Mouse (Mus musculus): Measurements from ENCODE around the gene Midn. TPM values are rescaled to one million over a fixed set of nuclear protein-coding genes. Genes with fewer than 3 reads are reported as not detected.

The Midn gene
- polyA plus RNA-seq, 1 experiment = 128 TPM

- 88% methylated on average over 9 of the region's 9 CpGs for WGBS
- no peak for TF ChIP-seq POLR2A (IDR thresholded peaks at IDR 0.05; ENCODE audit: low read depth, low read length)
- no peak for TF ChIP-seq CTCF (IDR thresholded peaks at IDR 0.05; ENCODE audit: extremely low read depth, insufficient read depth, insufficient read length, insufficient replicate concordance)
- peaks cover 10% of the 10 kb centered on the region; the same call in 1 of the 2 replicates for H3K27me3 ChIP-seq (ENCODE audit: control insufficient read depth, insufficient read depth, low read length)
- peaks cover 16% of the 10 kb centered on the region for H3K4me1 ChIP-seq (ENCODE audit: control insufficient read depth, insufficient read depth, insufficient read length)
- DNase-seq (ENCODE audit: low read depth in 1 of 2, low spot score in 2 of 2) = no peak
- no peak overlapping the region for H3K27ac ChIP-seq (ENCODE audit: insufficient read depth, low read length)
- H3K36me3 ChIP-seq (ENCODE audit: control insufficient read depth, insufficient read depth, low read length) = peaks cover 17% of the 10 kb centered on the region
- H3K4me3 ChIP-seq (ENCODE audit: extremely low read depth, insufficient read depth, insufficient read length) = no peak overlapping the region
These were observed 13.7 kb upstream of the Midn start for GRCm38 (mm10) chr10:80134421-80134820.

GRCm38 (mm10) chr10:80135161-80135560, 12.9 kb upstream of the Midn start:
- TF ChIP-seq POLR2A (IDR thresholded peaks at IDR 0.05; ENCODE audit: low read depth, low read length) = no peak
- no peak for TF ChIP-seq CTCF (IDR thresholded peaks at IDR 0.05; ENCODE audit: extremely low read depth, insufficient read depth, insufficient read length, insufficient replicate concordance)
- DNase-seq (ENCODE audit: low read depth in 1 of 2, low spot score in 2 of 2) = no peak
- H3K4me1 ChIP-seq (ENCODE audit: control insufficient read depth, insufficient read depth, insufficient read length) = peaks cover 18% of the 10 kb centered on the region
- no peak overlapping the region for H3K4me3 ChIP-seq (ENCODE audit: extremely low read depth, insufficient read depth, insufficient read length)
- WGBS = 94% methylated on average over 10 of the region's 10 CpGs
- H3K27ac ChIP-seq (ENCODE audit: insufficient read depth, low read length) = no peak overlapping the region
- H3K27me3 ChIP-seq (ENCODE audit: control insufficient read depth, insufficient read depth, low read length) = peaks cover 10% of the 10 kb centered on the region; the same call in 1 of the 2 replicates
- peaks cover 12% of the 10 kb centered on the region for H3K36me3 ChIP-seq (ENCODE audit: control insufficient read depth, insufficient read depth, low read length)

- Histone ChIP-seq H3K36me3 (ENCODE audit: control insufficient read depth, insufficient read depth, low read length) (peaks cover 7% of the 10 kb centered on the region), H3K27ac (ENCODE audit: insufficient read depth, low read length) (no peak overlapping the region), H3K4me3 (ENCODE audit: extremely low read depth, insufficient read depth, insufficient read length) (no peak overlapping the region), H3K27me3 (ENCODE audit: control insufficient read depth, insufficient read depth, low read length) (peaks cover 10% of the 10 kb centered on the region; the same call in 1 of the 2 replicates), H3K4me1 (ENCODE audit: control insufficient read depth, insufficient read depth, insufficient read length) (peaks cover 18% of the 10 kb centered on the region)
- TF ChIP-seq CTCF (IDR thresholded peaks at IDR 0.05; ENCODE audit: extremely low read depth, insufficient read depth, insufficient read length, insufficient replicate concordance) (no peak), POLR2A (IDR thresholded peaks at IDR 0.05; ENCODE audit: low read depth, low read length) (no peak)
- no peak for DNase-seq (ENCODE audit: low read depth in 1 of 2, low spot score in 2 of 2)
- WGBS = 97% methylated on average over 1 of the region's 1 CpGs
These were observed 12.4 kb upstream of the Midn start for GRCm38 (mm10) chr10:80135641-80136040.

GRCm38 (mm10) chr10:80136179-80136951, 11.7 kb upstream of the Midn start:
- TF ChIP-seq POLR2A (IDR thresholded peaks at IDR 0.05; ENCODE audit: low read depth, low read length) (no peak), CTCF (IDR thresholded peaks at IDR 0.05; ENCODE audit: extremely low read depth, insufficient read depth, insufficient read length, insufficient replicate concordance) (no peak)
- Histone ChIP-seq H3K27ac (ENCODE audit: insufficient read depth, low read length) (no peak overlapping the region), H3K27me3 (ENCODE audit: control insufficient read depth, insufficient read depth, low read length) (peaks cover 10% of the 10 kb centered on the region; the same call in 1 of the 2 replicates), H3K36me3 (ENCODE audit: control insufficient read depth, insufficient read depth, low read length) (peaks cover under 1% of the 10 kb centered on the region), H3K4me3 (ENCODE audit: extremely low read depth, insufficient read depth, insufficient read length) (no peak overlapping the region), H3K4me1 (ENCODE audit: control insufficient read depth, insufficient read depth, insufficient read length) (peaks cover 22% of the 10 kb centered on the region)
- 78% methylated on average over 49 of the region's 49 CpGs for WGBS
- DNase-seq (ENCODE audit: low read depth in 1 of 2, low spot score in 2 of 2) = no peak

GRCm38 (mm10) chr10:80136952-80137625, 11.0 kb upstream of the Midn start:
- no peak for DNase-seq (ENCODE audit: low read depth in 1 of 2, low spot score in 2 of 2)
- Histone ChIP-seq H3K4me1 (ENCODE audit: control insufficient read depth, insufficient read depth, insufficient read length) (peaks cover 22% of the 10 kb centered on the region), H3K36me3 (ENCODE audit: control insufficient read depth, insufficient read depth, low read length) (no peaks in the 10 kb centered on the region), H3K27ac (ENCODE audit: insufficient read depth, low read length) (no peak overlapping the region), H3K27me3 (ENCODE audit: control insufficient read depth, insufficient read depth, low read length) (peaks cover 10% of the 10 kb centered on the region; the same call in 1 of the 2 replicates), H3K4me3 (ENCODE audit: extremely low read depth, insufficient read depth, insufficient read length) (peak overlapping the region; percentile 29; the same call in 1 of the 2 replicates)
- no peak for TF ChIP-seq CTCF (IDR thresholded peaks at IDR 0.05; ENCODE audit: extremely low read depth, insufficient read depth, insufficient read length, insufficient replicate concordance)
- no peak for TF ChIP-seq POLR2A (IDR thresholded peaks at IDR 0.05; ENCODE audit: low read depth, low read length)
- 19% methylated on average over 29 of the region's 29 CpGs for WGBS

DNA sequence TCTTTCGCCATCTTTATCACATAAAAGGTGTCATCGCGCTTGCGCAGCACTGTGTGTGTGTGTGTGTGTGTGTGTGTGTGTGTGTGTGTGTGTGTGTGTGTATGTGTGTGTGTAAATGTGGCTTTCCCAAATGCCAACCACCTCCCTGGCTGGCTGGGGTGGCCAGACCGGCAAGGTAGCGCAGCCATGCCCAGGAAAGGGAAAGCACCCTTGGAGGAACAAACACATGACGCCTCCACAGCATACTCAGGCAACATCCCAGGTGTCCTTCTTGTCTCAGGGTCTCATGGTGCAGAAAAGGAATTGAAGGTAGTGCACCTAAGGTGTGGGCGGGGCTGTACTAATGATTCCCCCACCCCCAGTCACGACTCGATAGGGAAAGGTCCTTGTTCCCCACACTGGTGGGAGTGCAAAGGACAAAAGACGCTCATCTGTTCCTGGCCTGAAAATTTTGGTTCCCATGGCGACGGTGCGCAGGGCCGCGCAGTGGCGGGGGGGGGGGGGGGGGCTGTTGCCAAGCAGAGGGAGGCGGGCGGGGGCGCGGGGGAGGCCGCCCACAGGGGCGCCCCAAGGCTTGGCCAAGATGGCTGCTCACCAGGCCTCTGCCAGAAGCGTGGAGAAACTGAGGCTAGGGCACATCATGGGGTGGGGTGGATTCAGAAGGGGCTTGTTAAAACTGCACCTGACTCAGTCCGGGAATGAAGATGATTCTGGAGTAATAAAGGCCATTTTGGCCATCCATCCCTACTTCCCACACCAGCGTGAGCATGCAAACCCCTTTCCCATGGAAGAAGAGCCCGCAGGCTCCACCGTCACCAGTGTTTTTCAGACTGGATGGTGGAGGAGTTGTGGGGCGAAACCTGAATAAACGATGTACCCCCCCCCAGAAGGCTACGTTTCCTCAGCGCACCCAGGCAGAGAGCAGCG, 10.2 kb upstream of the Midn start:
- 11% methylated on average over 33 of the region's 33 CpGs for WGBS
- peaks cover 24% of the 10 kb centered on the region for H3K4me1 ChIP-seq (ENCODE audit: control insufficient read depth, insufficient read depth, insufficient read length)
- no peak overlapping the region for H3K27ac ChIP-seq (ENCODE audit: insufficient read depth, low read length)
- H3K27me3 ChIP-seq (ENCODE audit: control insufficient read depth, insufficient read depth, low read length) = peaks cover 10% of the 10 kb centered on the region; the same call in 1 of the 2 replicates
- no peak for DNase-seq (ENCODE audit: low read depth in 1 of 2, low spot score in 2 of 2)
- peak overlapping the region; percentile 58; the same call in 1 of the 2 replicates for H3K4me3 ChIP-seq (ENCODE audit: extremely low read depth, insufficient read depth, insufficient read length)
- no peaks in the 10 kb centered on the region for H3K36me3 ChIP-seq (ENCODE audit: control insufficient read depth, insufficient read depth, low read length)
- no peak for TF ChIP-seq POLR2A (IDR thresholded peaks at IDR 0.05; ENCODE audit: low read depth, low read length)
- no peak for TF ChIP-seq CTCF (IDR thresholded peaks at IDR 0.05; ENCODE audit: extremely low read depth, insufficient read depth, insufficient read length, insufficient replicate concordance)

Measured in spleen, adult 2 months (tissue).